Mouse (Mus musculus) heart, postnatal 25 days (tissue): ENCODE measurements around the gene Utf1. TPM values are rescaled to one million over a fixed set of nuclear protein-coding genes. Genes with fewer than 3 reads are reported as not detected.

Experiments used
- DNase-seq: peaks from one replicate; pipeline ENCODE4 v3.0.0; 2022; ENCODE audit warnings: low spot score
- intact Hi-C: fragments of 180-260 bp; cut with DNase I; formaldehyde crosslinking; loops from one replicate; pipeline ENCODE4 v1.15.1; 2025
- total RNA-seq, 2 experiments: library from RNA; stranded (reverse); gene quantifications; 2 replicates each; pipeline ENCODE4 v1.2.3; 2021

The Utf1 gene
- not detected for total RNA-seq

DNA sequence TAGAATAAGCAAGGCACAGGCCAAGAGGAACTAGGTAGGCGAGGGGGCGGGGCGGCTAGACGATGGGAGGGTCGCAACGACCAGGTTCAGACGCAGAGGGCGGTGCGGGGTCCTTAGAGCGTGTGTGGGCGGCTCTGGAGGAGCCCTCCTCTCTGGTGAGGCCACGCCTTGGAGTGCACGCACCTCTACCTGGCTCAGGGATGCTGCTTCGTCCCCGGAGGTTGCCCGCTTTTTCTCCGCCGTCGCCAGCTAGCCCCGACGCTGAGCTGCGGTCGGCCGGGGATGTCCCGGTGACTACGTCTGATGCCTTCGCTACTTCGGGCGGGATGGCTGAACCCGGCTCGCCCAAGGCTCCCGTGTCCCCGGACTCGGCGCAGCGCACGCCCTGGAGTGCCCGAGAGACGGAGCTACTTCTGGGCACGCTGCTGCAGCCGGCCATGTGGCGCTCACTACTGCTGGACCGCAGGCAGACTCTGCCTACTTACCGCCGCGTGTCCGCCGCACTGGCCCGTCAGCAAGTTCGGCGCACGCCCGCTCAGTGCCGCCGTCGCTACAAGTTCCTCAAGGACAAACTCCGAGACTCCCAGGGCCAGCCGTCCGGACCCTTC is at the start of gene Utf1:
Gene Utf1 (plus strand): TSS at position 116 of the 608 bp plus-strand sequence.
- intact Hi-C loops: no loop called here
- DNase-seq: no peak

DNA sequence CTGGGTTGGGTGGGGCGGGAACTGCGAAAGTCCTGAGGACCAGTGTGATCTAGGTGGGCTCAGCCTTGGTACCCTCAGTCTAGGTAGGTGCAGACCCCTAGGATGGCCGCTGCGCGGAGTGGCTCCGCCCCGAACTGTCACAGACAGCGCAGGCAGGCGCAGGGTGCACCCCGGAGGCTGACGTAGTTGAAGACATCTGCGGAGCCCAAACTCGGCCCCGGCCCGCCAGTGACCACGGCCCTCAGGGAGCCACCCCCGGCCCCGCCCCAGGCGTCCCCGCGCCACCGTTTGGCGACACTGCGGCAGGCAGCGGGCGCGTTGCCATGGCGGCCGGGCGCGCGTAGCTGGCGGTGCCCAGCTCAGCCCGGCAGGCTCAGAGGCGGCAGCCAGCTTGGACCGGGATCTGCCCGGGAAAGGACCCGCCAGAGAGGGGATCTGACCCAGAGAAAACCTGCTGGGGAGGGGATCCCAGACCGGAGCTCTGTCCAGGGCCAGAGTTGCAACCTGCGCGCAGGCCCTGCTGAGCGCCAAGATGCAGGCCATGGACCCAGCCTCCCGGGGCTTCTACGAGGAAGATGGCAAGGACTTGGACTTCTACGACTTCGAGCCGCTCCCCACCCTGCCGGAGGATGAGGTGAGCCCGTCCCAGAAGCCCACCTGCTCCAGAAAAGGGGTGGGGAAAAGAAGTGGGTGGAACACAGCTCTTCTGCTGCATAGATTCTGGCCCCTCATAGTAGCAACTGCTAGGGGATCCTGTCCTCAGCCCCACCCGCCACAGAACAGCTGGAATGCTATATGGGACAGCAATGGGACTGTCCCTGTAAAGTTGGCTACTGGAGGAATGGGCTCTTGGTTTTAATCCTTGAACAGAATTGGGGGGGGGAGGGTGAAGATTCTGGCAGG is 48.7 kb upstream of the Utf1 start, which contains the start of gene Kndc1:
Gene Kndc1 (plus strand): TSS at position 42 of the 903 bp plus-strand sequence.
- intact Hi-C loops: no loop called here
- no peak for DNase-seq

DNA sequence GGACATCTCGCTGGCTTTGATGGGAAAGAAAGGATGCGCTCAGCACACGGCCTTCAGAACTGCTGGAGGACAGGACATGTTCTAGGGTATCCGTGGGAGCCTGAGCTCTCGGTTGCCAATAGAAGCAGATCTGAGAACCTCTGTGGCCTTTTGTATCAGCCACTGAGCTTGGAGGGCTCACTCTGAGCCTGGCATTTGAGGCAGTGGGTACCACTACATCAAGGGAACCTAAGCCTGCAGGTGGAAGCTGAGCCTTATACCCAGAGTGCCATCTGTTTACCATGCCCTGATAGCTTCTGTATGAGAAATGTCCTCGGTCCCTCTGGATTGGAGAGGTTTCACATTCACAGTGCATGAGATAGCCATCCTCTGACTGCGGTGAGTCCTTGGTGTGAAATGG is 47.3 kb upstream of the Utf1 start:
- no peak for DNase-seq
- intact Hi-C loops: no loop called here

GRCm38 (mm10) chr7:139896796-139897195 is 46.8 kb upstream of the Utf1 start:
- intact Hi-C loops: no loop called here
- DNase-seq: no peak

DNA sequence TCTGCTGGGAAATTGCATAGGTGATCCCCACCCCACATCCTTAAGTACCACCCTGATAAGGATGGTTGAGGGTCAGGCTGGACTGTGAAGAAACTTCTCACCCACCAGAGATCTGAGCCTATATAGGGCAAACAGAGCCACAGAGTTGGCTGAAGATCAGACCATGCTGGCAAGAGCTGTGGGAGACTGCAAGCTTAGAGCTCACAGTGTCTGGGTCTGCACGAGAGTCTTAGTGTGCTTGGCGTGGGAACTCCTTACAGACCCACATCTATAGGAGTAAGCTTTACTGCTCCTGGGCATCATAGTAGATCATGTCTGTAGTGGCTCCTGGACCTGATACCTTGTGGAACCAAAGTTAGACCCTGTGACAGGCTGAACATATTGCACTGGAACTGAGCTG is 45.0 kb upstream of the Utf1 start:
- intact Hi-C loops: no loop called here
- DNase-seq: no peak

DNA sequence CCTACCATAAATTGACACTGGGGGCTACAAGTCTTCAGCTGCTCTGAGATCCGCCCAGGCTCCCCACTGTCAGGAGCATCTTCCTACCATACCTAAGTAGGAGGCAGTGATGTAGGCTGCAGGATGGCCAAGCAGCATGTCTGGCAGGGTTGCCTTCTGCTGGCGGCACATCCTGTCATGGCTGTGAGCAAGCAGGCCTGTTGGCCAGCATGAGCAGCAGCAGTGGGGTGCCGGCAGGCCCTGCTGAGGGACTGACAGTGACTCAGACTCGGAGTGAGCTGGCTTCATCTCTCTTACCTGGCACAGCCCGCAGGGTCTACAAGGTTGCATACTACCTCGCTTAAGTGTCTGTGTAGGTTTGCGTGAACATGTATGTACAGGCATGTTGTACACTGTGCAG is 44.1 kb upstream of the Utf1 start:
- DNase-seq: no peak
- intact Hi-C loops: no loop called here

DNA sequence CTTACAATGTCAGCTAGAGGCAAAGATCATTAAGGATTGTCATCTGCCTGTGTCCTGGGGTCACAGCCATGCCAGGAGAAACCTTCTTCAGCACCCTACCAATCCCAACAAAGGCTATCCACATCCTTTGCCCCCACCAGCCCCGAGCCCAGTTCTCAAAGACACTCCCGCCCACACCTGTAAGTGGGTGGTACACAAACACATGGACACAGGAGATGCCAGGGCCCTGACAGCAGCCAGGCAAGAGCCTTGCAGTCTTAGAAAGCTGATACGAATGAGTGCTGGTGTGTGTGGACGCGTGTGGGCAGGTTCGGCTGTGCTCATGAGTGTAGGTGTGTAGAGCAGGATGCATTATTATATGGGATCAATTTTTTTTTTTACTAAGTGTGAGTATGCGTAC is 43.1 kb upstream of the Utf1 start:
- DNase-seq: no peak
- intact Hi-C loops: no loop called here

- intact Hi-C loops: no loop called here
- DNase-seq: no peak
These were observed 42.7 kb upstream of the Utf1 start for GRCm38 (mm10) chr7:139900896-139901295.

GRCm38 (mm10) chr7:139901981-139902380 is 41.6 kb upstream of the Utf1 start:
- DNase-seq: no peak
- intact Hi-C loops: no loop called here

DNA sequence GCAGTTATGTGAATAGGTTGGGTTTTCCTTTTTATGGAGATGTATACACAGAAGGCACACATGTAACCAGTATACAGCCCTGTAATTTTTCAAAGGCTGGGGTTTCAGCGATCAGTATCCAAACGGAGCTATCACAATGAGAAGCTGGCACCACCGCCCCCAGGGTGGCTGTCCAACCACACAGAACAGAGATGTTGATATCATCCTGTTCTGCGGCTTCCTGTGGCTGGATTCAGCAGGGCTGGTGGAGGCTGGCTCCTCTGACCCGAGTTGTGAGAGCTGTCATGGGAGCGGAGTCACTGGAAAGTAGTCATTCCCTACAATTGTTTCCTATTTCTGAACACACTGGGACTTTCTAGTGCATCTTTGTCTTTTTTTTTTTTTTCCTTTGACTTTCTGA is 38.3 kb upstream of the Utf1 start:
- intact Hi-C loops: loop anchor here (2.0 kb wide), 2 partner anchors 90 to 158 kb away; no protein-coding TSS in a partner anchor
- DNase-seq: no peak

- intact Hi-C loops: loop anchor here (2.0 kb wide), 2 partner anchors 89 to 157 kb away; no protein-coding TSS in a partner anchor
- no peak for DNase-seq
These were observed 37.9 kb upstream of the Utf1 start for GRCm38 (mm10) chr7:139905661-139906060.

DNA sequence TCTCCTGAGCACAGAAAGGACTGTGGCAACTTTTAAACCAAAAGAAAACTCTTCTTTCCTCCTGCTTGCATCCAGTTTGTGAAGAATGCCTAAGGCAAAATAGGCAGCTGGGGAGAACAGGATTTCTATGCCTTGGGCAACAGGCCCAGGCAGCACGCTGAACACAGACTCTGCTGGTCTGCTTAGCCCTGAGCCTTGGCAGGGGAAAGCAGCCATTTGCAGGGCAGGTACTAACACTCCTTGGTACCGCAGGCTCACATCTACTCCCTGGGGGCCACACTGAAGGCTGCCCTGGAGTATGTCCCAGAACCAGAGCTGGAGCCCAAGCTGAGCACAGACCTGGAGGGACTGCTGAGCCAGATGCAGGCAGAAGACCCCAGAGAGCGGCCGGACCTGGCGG is 35.4 kb upstream of the Utf1 start:
- intact Hi-C loops: no loop called here
- no peak for DNase-seq

DNA sequence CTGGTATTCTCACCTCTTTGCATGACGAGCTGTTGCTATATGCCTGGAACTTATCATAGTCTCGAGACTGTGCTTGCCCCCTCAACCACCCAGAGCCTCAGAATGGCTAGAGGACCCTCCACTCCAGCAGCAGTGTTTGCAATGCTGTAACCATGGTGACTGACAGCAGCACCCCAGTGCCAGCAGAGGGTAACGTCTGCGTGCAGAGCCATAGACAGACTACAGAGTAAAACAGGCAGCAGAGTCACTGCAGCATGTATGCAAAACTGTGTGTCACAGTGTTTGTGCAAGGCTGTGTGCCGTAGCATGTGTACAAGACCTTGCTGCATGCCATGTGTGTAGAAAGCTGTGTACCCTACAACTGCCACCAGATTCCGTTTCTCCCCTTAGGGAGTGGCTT is 34.1 kb upstream of the Utf1 start:
- DNase-seq: no peak
- intact Hi-C loops: no loop called here

DNA sequence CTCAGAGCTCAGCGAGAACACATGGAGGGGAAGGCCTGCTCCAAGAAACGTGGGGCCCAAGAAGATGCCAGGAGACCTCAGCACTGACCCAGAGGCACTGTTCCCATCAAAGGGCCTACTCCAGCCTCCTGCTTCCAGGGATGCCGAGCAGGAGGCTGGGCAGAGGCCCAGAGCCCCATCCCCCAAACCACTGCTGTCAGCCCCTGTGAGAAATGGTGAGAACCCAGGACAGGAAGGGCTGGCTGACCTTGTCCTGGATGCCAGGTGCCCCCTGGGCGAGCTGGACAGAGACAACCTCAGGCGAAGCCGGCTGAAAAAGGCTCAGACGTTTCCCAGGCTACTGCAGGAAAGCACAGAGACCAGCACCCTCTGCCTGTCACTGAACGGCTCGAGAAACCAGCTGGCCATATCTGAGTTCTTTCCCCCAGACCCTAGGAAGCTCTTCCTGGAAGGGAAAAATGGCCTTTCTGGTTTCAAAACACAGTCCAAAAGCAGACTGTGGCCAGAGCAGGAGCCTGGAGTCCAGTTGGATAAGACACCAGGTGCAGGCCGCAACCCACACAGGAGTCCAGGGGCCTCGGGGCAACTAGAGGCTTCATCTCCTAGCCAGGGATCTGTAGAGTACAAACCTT is 33.3 kb upstream of the Utf1 start:
- DNase-seq: no peak
- intact Hi-C loops: no loop called here

DNA sequence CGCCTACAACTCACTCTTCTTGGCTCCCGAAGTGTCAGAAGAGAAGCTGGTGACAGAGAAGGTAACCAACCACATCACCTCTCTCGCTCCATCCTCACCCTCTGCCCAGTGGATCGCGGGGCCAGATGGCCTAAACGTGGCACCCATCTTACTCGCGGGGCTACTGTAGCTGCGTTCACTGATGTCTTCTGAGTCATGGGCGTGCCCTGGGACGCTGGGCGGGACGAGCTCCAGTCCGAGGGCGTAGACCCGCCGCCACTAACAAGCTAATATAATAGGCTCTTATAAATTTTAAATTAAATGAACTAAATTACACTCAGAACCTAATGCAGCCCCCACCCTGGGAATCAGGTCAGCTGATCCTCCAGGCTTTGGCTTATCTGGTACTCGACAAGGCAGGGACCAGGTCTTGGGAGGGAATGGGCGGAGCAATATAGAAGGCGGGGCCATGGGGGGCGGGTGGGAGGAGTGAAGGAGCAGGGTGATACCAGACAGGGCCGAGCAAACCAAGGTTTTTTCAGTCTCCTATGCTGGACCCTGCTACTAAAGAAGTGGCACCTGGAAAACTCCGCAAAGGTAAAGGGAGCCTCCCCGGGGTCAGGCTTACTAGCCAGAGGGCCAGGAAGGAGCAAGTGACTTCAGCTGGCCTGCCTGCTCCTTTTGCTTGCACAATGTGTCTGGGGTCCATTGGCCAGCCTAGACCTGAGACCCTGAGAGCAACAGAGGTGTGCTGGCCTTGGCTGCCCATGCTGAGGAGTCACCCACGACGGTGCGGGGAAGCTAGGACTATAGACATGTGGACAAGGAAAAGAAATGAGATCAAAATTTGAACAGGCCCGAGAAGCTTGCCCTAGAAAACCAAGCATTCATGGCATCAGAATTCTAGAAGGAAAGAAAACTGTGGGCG is 29.2 kb upstream of the Utf1 start:
- intact Hi-C loops: no loop called here
- no peak for DNase-seq

DNA sequence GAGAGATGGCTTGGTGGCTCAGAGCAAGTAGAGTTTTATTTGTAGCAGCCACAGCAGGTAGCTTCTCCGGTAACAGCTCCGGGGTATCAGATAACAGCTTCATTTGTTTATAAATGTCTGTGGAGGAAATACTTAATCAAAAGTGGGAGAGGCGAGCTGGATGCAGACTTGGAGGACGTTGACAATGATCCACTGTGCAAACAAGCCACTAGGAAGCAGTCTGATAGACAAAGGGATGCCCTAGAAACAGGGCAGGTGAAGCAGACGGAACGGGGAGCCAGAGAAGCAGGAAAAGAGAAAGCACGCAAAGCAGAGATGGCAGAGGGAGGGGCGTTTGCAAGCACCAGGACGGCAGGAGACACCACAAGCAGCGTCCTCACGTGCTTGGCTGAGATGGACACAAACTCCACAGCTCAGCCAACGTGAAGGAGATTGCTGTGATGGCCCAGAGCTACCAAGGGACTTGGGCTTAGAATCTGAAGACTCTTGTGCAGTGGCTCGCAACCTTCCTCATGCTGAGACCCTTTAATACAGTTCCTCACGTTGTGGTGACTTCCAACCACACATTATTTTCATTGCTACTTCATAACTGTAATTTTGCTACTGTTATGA is 27.8 kb upstream of the Utf1 start:
- DNase-seq: no peak
- intact Hi-C loops: no loop called here

DNA sequence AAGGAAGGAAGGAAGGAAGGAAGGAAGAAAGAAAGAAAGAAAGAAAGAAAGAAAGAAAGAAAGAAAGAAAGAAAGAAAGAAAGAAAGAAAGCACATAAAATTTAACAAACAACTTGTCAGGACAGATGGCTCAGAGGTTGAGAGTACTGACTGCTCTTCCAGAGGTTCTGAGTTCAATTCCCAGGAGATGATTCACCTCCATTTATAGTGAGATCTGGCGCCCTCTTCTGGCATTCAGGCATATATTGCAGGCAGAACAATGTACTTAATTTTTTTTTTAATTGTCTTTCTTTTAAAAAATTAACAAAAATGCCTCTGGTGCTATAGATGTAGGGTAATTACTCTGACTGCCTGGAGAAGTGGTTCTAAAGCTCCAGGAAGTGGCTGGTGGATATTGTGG is 27.2 kb upstream of the Utf1 start:
- DNase-seq: no peak
- intact Hi-C loops: no loop called here

DNA sequence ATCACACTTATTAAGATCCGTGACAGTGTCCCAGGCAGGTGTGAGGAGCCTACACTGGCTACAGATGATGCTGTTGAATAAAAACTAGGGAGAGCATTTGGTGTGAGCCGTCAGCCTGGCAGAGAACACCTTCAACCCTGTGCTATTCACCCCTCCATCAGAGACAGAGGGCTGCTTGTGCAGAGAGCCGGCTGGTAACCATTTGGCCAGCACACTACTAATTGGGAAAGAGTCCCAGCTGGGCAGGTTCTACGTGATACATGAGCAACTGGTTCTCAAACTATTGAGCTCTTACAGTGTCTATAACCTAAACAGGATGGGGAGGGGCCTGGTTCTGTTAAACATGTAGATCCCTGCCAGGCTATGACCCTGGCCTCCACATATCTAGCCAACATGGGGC is 25.3 kb upstream of the Utf1 start:
- DNase-seq: no peak
- intact Hi-C loops: no loop called here

- DNase-seq: no peak
- intact Hi-C loops: no loop called here
These were observed 12.9 kb upstream of the Utf1 start for GRCm38 (mm10) chr7:139930732-139931131.

DNA sequence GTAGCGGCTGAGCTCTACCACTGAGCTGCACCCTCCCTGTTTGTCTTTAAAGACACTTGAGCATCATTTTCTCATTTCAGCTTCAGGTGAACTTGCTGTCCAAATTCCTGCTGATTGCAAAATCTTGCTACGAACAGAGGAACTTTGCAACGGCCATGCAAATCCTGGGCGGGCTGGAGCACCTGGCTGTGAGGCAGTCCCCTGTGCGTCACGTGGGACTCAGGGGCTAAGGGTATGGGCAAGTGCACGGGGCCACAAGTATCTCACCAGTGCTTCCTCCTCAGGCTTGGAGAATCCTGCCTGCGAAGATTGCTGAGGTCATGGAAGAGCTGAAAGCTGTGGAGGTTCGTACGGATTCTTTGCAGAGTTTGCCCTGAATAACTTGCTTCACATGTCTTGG is 6.9 kb upstream of the Utf1 start:
- no peak for DNase-seq
- intact Hi-C loops: no loop called here
